Mouse (Mus musculus) gonadal fat pad, adult 2 months (tissue): ENCODE results near the gene D430041D05Rik. TPM values are rescaled to one million over a fixed set of nuclear protein-coding genes. Genes with fewer than 3 reads are reported as not detected.

Experiments used
- DNase-seq: peaks from one replicate; pipeline ENCODE4 v3.0.0-alpha.2; 2012; ENCODE audit warnings: low read depth
- polyA plus RNA-seq: library from polyadenylated mRNA; depleted of rRNA; stranded (reverse); fragments of >200 nt; gene quantifications from 2 replicates; pipeline ENCODE4 v1.2.3, GENCODE M21; 2012

D430041D05Rik gene
- polyA plus RNA-seq, 1 experiment = 1.0 TPM

DNA sequence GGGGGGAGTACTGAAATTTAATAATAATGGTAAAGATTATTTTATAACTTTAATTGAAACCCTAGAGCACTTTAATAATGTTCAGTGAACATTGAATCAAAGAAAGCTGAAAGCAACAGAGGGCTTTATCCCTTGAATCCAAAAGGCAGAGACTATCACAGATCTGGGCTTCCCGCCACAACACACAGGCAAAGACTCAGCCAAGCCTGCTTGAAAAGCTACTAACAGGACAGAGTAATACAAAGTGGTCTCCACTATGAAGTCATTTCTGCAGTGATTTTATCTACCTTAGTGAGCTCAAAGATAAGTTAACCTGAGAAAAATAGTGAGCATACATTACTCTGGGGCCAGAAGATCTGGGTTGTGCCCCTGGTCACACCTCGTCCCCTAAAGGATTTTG lies 128.0 kb downstream of the D430041D05Rik start:
- DNase-seq = no peak

DNA sequence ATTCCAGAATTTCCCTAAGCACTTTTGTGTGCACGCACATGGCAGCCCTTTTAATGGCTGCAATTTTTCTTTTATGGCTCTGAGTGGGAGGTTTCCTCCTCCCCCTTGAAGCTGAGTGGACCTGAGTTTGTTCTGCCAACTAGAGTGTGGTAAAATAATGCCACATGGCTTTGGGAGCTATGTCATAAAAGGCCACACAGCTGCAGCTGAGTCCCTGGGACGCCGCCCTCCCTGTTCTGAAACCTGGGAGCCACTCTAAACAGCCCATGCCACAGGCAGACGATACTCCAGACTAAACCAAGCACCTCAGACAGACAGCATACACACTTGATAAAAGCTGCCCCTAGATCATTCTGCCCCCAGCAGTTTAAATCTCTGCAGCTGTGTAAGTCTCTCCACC lies 143.8 kb downstream of the D430041D05Rik start:
- DNase-seq = no peak

DNA sequence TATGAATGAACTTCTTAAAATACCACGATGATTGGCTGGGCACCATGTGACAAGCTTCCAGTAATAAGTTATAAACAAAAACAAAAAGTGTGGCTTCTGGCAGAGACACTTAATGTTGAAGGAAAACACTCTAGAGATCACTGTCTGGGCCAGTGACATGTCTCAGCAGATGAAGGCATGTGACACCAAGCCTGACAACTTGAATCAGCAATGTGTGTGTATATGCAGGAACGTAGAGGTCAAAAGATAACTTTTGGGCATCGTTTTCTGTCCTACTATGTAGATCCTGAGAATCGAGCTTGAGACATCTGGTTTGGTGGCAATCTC lies 149.1 kb downstream of the D430041D05Rik start:
- DNase-seq = no peak

DNA sequence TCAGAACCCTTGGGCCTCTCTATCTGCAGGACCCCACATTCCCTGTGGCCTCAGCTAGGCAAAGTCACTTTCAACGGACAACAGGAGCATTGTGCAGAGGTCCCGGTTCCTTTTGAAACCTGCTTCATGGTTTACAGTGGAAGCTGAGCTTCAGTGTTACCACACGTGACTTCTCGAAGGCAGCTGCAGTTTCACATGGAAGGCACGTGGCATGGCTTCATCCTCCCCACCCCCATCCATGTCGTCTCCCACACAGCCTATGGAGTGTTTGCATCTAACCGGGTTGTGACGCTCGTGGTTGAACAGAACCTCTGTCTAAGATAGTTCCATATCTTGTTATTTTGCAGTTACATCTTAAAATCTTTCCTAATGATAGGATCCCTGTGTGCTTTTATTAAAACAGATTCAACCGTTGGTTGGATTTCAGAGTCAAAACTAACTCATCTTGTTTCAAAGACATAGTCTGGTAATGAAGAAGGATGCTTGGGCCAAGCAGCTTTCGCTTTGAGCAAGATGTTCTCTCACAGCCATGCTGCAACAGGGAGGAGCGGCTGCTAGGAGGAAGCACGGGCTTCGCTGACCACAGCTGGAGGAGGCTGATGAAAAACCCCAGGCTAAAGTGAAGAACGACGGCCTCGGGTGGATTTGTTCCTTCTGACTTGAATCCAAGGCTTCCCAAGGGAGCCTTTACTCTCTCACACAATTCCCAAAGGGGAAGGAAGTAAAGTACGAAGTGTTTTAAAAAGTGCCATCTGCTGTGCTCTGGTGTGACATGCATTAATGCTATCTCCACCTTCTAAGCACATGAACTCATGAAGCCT lies 149.7 kb downstream of the D430041D05Rik start:
- DNase-seq = no peak

DNA sequence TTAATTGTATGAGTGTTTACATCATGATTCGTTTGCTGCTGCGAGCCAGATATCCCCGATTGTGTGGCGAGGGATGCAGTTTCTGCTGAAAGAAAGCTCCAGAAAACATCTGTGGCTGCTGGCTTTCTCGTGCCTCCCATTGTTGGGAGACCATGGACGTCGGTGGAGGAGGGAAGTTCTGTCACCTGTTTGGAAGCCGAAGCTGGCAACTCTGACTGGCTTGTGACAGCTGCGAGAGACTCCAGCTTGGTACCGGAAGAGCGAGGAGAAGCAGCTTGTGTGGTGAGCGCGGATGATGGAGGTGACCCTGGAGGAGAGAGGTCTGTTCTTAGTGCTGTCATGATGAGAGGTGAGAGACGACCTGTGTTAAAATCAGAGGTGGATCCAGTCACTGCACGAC lies 154.2 kb downstream of the D430041D05Rik start:
- no peak for DNase-seq

DNA sequence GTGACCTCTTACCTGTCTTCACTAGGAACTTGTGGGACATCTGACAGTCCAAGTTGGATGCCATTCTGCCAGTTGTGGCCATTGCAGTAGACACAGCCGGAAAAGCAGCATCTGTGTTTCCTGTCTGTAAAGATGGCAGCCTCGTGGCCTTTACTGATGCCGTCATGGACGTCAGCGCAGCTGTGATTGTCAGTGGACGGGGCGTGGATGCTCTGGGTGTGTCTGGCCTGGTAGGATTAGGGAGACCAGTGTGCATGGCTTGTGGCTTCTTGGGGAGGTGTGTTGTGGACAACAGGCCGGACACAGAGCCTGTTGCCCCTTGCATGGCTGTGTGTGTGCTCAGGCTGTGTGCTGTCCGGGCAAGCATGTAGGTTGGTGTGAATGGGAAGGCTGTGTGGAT lies 155.9 kb downstream of the D430041D05Rik start:
- DNase-seq = no peak

DNA sequence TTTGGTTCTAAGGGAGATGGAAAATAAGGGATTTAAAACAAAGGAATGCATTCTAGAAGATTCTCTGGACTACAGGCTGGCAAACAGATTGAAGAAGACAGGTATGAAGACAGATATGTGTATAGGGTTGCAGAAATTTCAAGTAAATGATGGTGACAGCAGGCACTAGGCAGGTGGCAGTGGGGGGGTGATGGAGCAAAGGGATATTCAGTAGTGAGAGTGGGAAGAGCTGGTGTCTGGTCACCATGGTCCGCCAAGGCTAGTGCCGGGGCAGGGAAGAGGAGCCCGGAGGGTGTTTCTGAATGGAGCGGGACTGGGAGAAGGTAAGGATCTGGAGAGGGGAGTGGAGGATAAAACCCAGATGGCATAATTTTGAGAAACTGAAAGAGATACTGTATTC lies 157.5 kb downstream of the D430041D05Rik start:
- DNase-seq = no peak

DNA sequence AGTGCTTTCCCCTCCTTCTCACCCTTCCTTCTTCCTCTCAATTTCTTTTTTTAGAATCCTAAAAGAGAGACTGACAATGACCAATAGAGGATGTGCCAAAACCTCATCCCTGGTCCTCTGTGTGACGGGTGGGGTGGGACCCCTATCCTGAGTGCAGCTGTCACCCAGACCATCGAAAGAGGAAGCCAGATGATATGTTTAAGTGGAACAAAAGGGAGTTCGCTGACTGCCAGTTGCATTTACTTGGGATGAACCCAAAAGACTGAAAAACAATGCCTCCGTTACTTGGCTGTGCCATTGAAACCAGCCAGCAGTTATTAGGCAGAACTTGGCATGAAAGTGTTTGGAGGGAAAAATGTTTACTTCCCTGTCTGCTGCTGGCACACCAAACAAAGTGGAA lies 159.2 kb downstream of the D430041D05Rik start:
- DNase-seq = no peak

DNA sequence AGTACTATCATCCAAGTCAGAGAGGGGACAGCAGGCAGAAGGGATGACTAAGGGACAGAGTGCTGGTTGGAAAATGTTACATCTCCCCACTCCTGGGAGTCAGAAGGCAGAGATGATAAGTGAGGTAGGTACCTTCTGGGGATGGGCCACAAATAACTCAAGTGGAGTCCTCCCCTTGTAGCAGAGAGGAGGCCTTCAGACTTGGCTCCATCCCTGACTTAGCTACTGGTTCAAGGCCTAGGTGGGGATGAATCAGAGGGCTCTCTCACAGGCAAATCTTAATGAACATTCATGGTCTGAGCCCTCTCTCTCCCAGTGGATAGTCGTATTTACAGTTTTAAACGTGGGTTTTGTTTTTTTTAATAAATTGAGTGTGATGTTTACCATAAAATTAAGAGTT lies 161.0 kb downstream of the D430041D05Rik start:
- DNase-seq = no peak

DNA sequence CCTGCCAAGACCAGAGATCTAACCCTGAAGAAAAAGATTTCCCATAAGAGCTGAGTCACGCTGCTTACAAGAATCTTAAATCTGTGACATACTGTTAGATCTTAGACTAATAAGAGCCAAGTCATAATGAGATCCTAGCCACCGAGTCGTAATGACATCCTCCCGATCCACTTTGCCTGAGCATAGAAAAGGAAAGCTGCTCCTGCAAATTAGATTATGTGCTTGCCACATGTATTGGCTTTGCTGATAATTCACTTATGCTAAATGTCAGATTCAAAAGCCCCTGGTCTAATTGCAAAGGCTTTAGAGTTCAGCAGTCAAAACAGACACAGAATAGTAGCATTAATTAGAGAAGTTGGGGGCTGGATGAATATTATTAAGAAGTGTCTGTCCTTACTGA lies 164.0 kb downstream of the D430041D05Rik start:
- DNase-seq = no peak

DNA sequence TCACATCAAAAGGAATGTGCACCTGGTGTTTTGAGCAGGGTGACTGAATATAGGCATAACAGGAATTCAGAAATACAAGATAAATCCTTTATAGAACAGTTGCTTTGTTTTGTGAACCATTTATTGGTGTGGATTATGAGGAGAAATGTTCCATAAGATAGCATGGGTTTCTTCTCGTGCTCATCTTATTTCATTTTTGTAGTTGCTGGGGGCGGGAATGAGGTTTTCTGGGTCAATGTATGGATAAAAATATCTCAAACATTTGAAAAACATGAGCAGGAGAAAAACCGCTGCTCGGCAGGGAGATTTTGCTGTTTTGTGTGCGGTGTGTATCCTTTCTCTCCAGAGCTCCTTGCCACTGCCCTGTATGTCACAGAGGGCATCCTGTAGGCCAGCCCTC lies 168.8 kb downstream of the D430041D05Rik start:
- no peak for DNase-seq

DNA sequence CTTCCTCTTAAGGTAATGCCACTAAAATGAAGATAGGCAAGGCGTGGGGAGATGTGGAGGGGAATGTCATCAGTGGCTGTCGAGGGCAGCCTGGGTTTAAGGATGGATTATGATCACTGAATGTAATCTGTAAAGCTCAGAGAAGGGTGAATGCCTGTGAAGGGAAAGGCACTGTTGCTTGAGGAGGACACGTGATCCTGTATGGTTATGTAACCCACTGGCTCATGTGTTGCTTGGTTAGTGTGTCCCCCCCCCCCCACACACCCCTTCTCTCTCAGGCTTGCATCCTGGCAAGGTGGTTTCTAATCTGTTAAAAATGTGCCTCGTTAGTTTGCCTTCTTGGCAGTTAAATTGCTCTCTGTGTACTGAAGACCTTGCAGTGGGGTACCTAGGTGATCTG lies 173.7 kb downstream of the D430041D05Rik start:
- DNase-seq = no peak

DNA sequence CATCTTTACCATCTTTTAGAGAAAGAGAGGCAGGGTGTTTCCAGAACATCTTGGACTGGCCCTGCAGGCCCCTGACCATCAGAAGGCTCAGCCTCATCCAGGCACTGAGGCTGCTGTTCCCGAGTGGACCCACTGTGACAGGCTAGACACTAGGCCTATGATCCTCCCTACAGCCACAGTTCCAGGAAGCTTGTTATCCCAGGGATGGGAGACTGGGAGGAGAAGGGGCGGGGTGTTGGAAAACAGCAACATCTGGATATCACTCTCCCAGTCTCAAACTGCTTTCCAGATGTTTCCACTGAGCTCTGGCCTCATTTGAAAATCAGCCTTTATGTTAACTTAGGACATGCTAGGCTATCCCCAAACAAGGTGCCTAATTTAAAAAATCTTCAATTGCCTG lies 180.4 kb downstream of the D430041D05Rik start:
- DNase-seq = no peak

DNA sequence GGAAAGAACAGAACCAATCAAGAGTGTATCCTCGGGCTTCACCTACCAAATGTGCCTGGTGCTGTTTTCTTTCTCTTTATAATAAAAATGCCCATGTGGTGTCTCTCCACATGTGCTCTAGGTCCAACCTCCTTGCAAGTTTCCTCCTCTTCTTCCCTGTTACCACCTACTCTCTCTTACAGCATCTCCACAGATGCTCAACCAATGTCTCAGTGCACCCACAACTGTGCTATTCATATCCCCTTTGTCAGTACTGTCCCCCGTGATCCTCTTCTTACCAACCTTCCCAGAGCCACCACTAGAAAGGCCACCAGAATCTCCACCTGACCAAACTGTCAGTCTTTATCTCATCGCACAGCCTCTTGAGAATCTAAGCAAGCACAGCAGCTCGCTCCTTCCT lies 184.8 kb downstream of the D430041D05Rik start:
- no peak for DNase-seq

DNA sequence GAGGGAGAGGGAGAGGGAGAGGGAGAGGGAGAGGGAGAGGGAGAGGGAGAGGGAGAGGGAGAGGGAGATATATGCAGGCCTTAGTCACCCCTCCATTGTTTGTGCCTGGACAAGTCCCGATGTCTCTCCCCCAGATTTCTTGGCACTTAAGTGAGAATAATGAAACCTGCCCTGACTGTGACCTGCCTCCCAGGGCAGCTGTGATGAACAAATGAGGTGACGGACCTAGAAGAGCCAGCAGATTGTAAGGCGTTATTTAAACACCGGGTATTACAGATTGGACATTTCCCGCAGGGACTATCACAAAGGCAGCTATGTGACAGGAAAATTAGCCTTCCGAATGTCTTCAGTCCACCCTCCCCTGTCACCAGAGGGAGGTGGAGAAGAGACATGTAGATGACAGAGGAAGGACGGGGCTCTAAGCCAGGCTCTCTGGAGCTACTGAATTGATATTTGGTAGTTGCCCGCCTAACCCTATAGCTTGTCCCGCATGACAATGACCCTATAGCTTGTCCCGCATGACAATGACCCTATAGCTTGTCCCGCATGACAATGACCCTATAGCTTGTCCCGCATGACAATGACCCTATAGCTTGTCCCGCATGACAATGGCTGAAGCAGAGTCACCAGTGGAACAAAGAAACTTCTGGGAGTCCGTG lies 191.0 kb downstream of the D430041D05Rik start:
- peak; percentile 27 for DNase-seq

DNA sequence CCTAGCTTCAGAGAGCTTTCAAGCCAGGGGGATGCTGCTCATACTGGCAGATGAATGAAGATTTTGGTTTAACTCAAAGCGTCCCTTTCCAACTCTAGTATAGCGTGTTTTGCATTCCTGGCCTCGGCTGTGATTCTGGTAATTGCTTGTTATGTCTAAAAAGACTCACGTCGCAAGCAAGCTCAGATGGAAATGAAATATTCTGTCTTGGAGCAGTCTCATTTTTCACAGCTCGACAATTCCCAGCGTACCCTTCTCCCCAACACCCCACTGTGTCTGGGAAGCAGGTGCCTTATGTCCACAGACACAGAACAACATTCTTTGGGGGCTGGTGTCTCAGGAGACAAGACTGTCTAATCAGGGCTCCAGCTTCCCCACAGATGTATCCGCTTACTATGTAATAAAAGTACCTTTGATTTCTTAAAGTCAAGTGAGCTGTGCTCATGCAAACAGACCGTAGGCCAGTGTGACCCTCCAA lies 192.2 kb downstream of the D430041D05Rik start:
- DNase-seq = no peak

DNA sequence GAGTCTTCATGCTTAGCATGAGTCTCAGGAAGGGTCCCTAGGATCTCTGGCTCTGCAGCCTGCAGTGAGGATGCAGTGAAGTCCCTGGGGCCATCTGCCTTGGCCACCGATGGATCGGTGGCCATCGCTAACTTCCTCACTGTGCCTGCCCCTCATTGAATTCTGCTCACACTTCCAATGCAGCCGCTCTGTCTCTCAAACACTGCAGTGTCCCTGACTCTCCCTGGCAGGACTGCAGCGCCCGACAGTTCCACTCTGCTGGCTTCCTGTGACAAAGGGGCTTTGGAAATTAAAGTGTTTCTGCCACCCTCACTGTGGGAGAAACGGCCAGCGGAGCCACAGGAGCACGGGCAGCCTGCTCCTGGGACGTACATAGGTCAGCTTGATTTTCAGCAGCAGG lies 192.7 kb downstream of the D430041D05Rik start:
- no peak for DNase-seq

DNA sequence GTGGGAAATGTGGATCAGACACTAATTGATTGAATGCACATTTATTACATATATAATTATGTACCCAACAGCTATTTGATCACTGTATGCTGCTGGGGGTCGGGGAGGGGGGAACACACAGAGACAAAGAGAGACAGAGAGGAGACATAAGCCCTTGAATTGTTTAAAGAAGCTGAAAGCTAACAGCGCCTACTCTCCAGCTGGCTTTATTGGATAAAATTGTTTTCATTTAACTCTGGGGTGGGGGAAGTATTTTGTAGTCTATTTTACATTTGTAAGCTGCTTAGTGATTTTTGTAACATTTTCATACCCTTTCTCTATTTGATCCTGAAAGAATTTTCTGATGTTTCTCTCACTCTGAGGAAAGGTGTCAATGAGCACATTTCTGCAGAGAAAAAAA lies 201.4 kb downstream of the D430041D05Rik start:
- DNase-seq = no peak

DNA sequence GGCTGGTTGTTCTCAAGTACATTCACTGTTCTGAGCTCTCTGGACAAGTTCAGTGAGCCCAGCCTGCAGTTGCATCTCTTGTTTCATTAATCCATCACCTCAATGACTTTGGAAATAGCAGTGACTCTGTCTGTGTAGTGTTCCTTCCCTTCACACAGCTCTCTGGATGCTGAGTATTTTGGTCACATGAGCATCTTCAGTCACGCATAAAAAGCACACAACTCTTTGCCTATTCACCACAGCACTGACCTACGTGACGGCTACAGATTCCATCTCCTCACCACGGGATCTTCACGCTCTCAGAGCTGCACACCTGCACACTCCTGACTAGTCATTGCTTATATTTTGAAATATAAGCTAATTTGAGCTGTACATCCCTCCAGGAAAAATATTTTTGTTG lies 202.4 kb downstream of the D430041D05Rik start:
- DNase-seq = no peak

DNA sequence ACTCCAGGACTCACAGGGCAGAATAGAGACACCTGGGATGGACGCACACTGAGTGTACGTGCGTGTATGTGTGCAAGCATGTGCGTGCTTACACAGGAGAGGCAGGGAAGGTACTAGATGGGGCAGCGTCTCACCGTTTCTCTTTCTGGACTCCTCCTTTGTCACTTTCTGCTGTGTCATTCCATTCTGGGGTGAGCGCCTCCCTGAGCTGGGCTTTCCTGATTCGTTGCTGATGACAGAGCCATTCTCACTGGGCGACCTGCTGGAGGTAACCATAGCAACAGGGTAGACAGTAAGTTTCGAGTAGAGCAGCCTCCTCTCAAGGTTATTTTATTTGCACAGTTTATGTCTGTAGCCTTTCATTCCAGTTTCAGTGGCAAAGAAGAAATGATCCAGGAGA lies 202.9 kb downstream of the D430041D05Rik start:
- no peak for DNase-seq

DNA sequence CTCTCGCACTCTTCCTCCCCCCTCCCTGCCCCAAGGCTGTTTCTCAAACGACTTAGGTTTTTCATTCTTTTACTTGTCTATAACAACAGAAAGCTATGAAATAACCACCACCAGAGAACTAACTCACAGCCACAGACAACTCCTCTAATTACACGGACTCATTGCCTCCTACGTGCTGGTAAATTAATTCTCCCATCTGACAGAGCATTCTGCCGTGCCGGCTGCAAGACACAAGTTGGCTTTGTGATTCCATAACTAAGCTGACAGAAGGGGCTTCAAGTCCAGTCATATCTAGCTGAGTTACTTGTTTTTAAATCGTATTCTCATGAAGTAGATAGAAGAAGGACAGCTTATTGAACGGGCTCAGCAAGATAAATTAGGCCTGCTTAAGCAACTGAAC lies 205.2 kb downstream of the D430041D05Rik start:
- DNase-seq = no peak

DNA sequence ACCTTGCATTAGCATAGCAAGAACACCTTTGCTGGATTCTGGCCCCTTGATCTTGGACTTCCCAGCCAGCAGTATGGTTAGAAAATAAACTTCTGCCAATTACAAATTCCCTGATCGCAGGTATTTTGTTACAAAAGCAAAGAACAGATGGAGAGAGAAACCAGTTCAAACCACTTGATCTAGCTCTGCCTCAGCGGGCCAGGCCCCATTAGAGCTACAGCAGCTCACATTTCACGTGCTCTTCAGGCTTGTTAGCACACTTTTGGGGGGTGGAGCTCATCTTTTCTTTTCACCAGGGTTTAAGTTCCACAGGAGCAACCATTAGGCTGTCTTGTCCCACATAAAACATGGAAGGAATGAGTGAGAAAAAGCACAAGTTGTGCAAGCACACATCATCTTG lies 210.6 kb downstream of the D430041D05Rik start:
- DNase-seq = no peak

DNA sequence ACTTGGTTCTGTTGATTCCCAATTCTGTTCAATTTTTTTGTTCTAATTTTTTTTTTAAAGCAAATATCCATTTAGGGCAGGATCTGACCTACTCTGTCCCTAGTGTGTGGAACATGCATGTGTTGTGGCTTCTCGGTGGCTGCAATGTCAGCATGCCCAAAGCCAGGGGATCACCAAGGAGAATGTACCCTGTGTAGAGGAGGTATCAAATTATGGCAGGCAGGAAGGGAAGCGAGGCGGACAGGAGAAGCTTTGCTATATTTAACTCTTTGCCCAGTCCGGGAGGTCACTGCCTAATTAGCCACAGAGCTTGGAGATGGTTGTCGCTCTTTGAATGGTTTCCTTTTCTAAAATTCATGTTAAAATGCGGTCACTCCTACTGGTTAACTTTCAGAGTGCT lies 212.6 kb downstream of the D430041D05Rik start:
- no peak for DNase-seq

DNA sequence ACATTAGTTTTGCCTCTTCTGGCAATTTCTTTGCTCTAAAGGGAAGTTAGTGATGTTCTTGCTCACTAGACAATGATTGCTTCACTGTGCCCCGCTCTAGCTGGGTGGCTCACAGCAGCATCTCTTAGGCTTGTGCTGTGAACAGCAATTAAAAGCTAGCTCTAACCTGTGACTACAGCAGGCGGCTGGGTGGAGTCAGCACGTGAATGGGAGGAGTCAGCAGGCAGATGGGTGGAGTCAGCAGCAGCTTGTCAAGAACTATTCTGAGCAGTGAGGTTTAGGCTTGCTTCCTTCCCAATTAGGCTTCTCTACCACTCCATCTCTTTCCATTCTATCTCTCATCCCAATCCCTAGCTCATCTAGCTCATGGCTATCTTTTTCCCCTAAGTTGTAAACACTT lies 213.5 kb downstream of the D430041D05Rik start:
- no peak for DNase-seq
